Mouse (Mus musculus): ENCODE data around the gene Fibcd1.

Fibcd1 gene

GRCm38 (mm10) chr2:31811086-31811958 lies 34.5 kb downstream of the Fibcd1 start:
- DNase-seq (ENCODE audit: extremely low spot score, low spot score): no peak

- no peak for DNase-seq (ENCODE audit: extremely low spot score, low spot score)
Measured at GRCm38 (mm10) chr2:31810444-31810843, 35.4 kb downstream of the Fibcd1 start, which contains the start of gene Qrfp. TSS of gene Qrfp (minus strand) at chr2:31810580.

GRCm38 (mm10) chr2:31809358-31809740 lies 36.5 kb downstream of the Fibcd1 start:
- no peak for DNase-seq (ENCODE audit: extremely low spot score, low spot score)

GRCm38 (mm10) chr2:31808410-31809357 lies 37.1 kb downstream of the Fibcd1 start:
- DNase-seq (ENCODE audit: extremely low spot score, low spot score): no peak

GRCm38 (mm10) chr2:31806639-31807382 lies 39.0 kb downstream of the Fibcd1 start:
- no peak for DNase-seq (ENCODE audit: extremely low spot score, low spot score)

GRCm38 (mm10) chr2:31803480-31803879 lies 42.3 kb downstream of the Fibcd1 start:
- DNase-seq (ENCODE audit: extremely low spot score, low spot score): no peak

GRCm38 (mm10) chr2:31802811-31803210 lies 43.0 kb downstream of the Fibcd1 start:
- DNase-seq (ENCODE audit: extremely low spot score, low spot score): no peak

- DNase-seq (ENCODE audit: extremely low spot score, low spot score): no peak
Measured at GRCm38 (mm10) chr2:31801416-31801815, 44.4 kb downstream of the Fibcd1 start.

- DNase-seq (ENCODE audit: extremely low spot score, low spot score): no peak
Measured at GRCm38 (mm10) chr2:31796943-31797342, 48.9 kb downstream of the Fibcd1 start.

GRCm38 (mm10) chr2:31792611-31793010 lies 53.2 kb downstream of the Fibcd1 start:
- DNase-seq (ENCODE audit: extremely low spot score, low spot score): no peak

- DNase-seq (ENCODE audit: extremely low spot score, low spot score): no peak
Measured at GRCm38 (mm10) chr2:31791260-31791659, 54.5 kb downstream of the Fibcd1 start.

GRCm38 (mm10) chr2:31790728-31791251 lies 55.0 kb downstream of the Fibcd1 start:
- DNase-seq (ENCODE audit: extremely low spot score, low spot score): no peak

GRCm38 (mm10) chr2:31789215-31789614 lies 56.6 kb downstream of the Fibcd1 start:
- no peak for DNase-seq (ENCODE audit: extremely low spot score, low spot score)

GRCm38 (mm10) chr2:31788227-31788626 lies 57.6 kb downstream of the Fibcd1 start:
- no peak for DNase-seq (ENCODE audit: extremely low spot score, low spot score)

GRCm38 (mm10) chr2:31787029-31787428 lies 58.8 kb downstream of the Fibcd1 start:
- peak; percentile 86 for DNase-seq (ENCODE audit: extremely low spot score, low spot score)

- peak; percentile 60 for DNase-seq (ENCODE audit: extremely low spot score, low spot score)
Measured at GRCm38 (mm10) chr2:31785074-31785473, 60.7 kb downstream of the Fibcd1 start.

GRCm38 (mm10) chr2:31782958-31783602 lies 62.7 kb downstream of the Fibcd1 start:
- no peak for DNase-seq (ENCODE audit: extremely low spot score, low spot score)

GRCm38 (mm10) chr2:31779258-31779657 lies 66.5 kb downstream of the Fibcd1 start:
- no peak for DNase-seq (ENCODE audit: extremely low spot score, low spot score)

- DNase-seq (ENCODE audit: extremely low spot score, low spot score): no peak
Measured at GRCm38 (mm10) chr2:31776479-31776878, 69.3 kb downstream of the Fibcd1 start.

GRCm38 (mm10) chr2:31770781-31771441 lies 74.9 kb downstream of the Fibcd1 start:
- no peak for DNase-seq (ENCODE audit: extremely low spot score, low spot score)
